Mouse (Mus musculus): Measurements from ENCODE around the gene Wnk2. TPM values are rescaled to one million over a fixed set of nuclear protein-coding genes. Genes with fewer than 3 reads are reported as not detected.

Gene Wnk2
- 12.0 and 15.0 TPM in 2 replicates for polyA plus RNA-seq (2016; fragmentation: Nextera tagmentation; extraction: Ambion mirVana)

DNA sequence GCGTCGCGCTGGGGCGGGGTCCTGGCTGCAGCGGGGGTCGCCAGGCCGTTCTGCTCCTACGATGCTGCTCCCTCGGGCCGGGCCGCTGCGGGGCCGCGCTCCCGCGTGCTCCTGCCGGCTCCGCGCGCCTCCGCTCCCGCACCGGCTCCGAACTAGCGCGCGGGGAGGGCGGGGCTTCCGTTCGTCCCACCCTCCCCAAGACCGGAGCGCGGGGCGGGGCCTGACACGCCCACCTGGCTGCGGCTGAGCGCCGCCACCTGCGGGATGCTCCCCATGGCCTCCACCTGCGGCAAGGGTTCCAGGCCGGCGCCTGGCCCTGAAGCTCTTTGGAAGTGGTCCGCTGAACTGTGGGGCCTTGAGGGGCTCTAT, at the start of gene Wnk2:
Gene Wnk2 (minus strand): TSS at position 157 of the 369 bp plus-strand sequence.
- no peaks in the 10 kb centered on the region for H3K36me3 ChIP-seq
- peak within 1 kb of the TSS; percentile 89 for H3K4me3 ChIP-seq
- ATAC-seq (ENCODE audit: low FRiP score, low read depth), result peak; percentile 65
- peaks cover 41% of the 10 kb centered on the region for H3K4me1 ChIP-seq
- under 1% methylated on average over 39 of the region's 43 CpGs for WGBS
- no peaks in the 10 kb centered on the region for H3K9me3 ChIP-seq
- H3K27me3 ChIP-seq, result peaks cover 43% of the 10 kb centered on the region
- H3K9ac ChIP-seq (replicated peaks), result peak within 1 kb of the TSS; percentile 94
- H3K4me2 ChIP-seq (replicated peaks), result peak within 1 kb of the TSS; percentile 84
- H3K27ac ChIP-seq (replicated peaks), result peak within 1 kb of the TSS; percentile 87

DNA sequence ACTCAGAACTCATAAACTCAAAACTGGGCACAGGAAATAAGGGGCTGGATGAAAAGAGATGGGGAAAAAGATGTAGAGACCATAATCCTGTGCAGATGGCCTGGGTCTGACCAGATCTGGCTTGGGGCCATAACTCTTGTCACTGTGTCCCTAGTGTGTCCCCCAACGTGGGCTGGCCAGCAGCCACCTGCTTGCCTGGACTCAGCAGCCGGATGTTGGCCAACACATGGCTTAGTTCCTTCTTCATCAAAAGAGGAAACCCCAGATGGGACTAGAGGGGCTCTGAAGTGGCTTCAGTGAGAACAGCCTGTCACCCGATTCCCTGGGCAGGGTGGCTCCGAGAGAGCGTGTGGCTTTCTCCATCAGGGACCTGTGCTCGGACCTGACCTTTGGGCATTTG, 49.0 kb upstream of the Wnk2 start:
- WGBS, result 81% methylated on average over 6 of the region's 6 CpGs
- Histone ChIP-seq H3K4me3 (no peak overlapping the region), H3K27me3 (no peaks in the 10 kb centered on the region), H3K36me3 (no peaks in the 10 kb centered on the region), H3K4me2 (replicated peaks) (no peak overlapping the region), H3K27ac (replicated peaks) (no peak overlapping the region), H3K4me1 (peaks cover 2% of the 10 kb centered on the region; the same call in 1 of the 2 replicates), H3K9ac (replicated peaks) (no peak overlapping the region), H3K9me3 (no peaks in the 10 kb centered on the region)
- no peak for ATAC-seq (ENCODE audit: low FRiP score, low read depth)

DNA sequence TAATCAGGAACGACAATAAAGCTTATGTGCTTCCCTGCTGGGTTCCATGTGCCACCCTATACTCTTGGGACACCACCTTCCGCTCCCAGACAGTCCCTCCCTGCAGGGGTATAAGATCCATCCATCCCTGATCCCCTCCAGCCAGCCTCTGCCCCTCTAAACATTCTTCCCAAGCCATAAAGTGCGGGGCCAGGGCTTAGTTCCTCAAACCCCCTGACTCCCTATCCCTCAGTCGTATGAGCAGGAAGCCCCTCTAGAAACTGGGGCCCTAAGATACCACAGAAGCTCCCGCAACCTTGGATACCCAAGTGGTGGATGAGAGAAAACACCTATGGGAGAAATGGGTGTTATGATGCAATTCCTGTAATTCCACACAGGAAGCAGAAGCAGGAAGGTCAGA, 48.4 kb upstream of the Wnk2 start:
- H3K4me1 ChIP-seq, result peaks cover 7% of the 10 kb centered on the region
- H3K4me3 ChIP-seq, result no peak overlapping the region
- no peaks in the 10 kb centered on the region for H3K36me3 ChIP-seq
- H3K9ac ChIP-seq (replicated peaks), result no peak overlapping the region
- H3K4me2 ChIP-seq (replicated peaks), result no peak overlapping the region
- no peaks in the 10 kb centered on the region for H3K9me3 ChIP-seq
- no peak overlapping the region for H3K27ac ChIP-seq (replicated peaks)
- no peaks in the 10 kb centered on the region for H3K27me3 ChIP-seq
- ATAC-seq (ENCODE audit: low FRiP score, low read depth), result no peak
- 86% methylated on average over 5 of the region's 5 CpGs for WGBS

DNA sequence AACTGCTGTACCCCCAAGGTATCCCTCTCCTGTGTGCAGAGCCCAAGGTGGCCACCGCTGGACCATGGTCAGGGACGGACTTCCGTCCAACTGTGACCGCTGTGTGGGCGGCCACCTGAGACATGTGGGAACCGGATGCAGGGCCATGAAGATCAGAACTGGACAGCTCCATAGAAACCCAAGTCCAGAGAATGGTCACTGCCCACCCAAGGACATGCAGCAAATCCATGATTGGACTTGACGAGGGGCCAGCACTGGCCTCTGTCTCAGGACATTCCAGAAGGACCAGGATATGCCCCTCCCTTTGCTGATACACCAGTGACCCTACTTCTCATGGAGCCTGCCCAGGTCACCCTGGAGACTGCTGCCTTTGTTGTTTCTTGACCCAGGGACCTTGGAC, 47.8 kb upstream of the Wnk2 start:
- Histone ChIP-seq H3K27me3 (no peaks in the 10 kb centered on the region), H3K9ac (replicated peaks) (no peak overlapping the region), H3K36me3 (no peaks in the 10 kb centered on the region), H3K27ac (replicated peaks) (no peak overlapping the region), H3K9me3 (no peaks in the 10 kb centered on the region), H3K4me2 (replicated peaks) (no peak overlapping the region), H3K4me3 (no peak overlapping the region), H3K4me1 (peaks cover 10% of the 10 kb centered on the region)
- no peak for ATAC-seq (ENCODE audit: low FRiP score, low read depth)
- 94% methylated on average over 7 of the region's 7 CpGs for WGBS

DNA sequence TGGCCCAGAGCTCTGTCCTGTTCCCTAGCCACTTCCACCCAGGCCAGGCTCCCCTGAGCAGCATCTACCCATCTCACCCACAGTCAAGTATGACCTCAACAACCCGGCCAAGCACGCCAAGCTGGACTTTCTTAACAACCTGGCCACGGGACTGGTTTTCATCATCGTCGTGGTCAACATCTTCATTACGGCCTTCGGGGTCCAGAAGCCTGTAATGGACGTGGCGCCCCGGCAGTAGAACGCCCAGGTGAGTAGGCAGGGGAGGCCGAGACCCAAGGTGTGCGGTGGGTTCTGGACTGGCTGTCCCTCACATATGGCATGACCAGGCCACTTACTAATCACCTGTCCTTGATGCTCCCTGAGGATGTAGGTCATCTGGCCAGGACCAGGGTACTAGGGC, 47.0 kb upstream of the Wnk2 start:
- WGBS, result 95% methylated on average over 13 of the region's 13 CpGs
- H3K4me1 ChIP-seq, result peaks cover 10% of the 10 kb centered on the region
- no peak for ATAC-seq (ENCODE audit: low FRiP score, low read depth)

DNA sequence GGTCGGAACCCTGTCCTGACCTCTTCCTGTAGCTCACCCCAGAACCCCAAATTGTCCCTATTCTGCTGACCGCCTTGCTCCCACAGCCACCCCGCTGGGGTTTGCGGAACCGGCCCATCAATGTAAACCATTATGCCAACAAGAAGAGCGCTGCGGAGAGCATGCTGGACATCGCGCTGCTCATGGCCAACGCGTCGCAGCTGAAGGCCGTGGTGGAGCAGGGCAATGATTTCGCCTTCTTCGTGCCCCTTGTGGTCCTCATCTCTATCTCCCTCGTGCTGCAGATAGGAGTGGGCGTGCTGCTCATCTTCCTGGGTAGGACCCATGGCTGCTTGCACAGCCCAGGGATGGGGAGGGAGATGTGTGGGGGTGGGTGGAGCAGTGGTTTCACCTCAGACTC, 45.8 kb upstream of the Wnk2 start:
- no peak overlapping the region for H3K9ac ChIP-seq (replicated peaks)
- H3K27ac ChIP-seq (replicated peaks), result no peak overlapping the region
- H3K4me1 ChIP-seq, result peaks cover 14% of the 10 kb centered on the region
- H3K36me3 ChIP-seq, result no peaks in the 10 kb centered on the region
- H3K4me2 ChIP-seq (replicated peaks), result no peak overlapping the region
- WGBS, result 93% methylated on average over 17 of the region's 17 CpGs
- H3K9me3 ChIP-seq, result no peaks in the 10 kb centered on the region
- H3K4me3 ChIP-seq, result no peak overlapping the region
- ATAC-seq (ENCODE audit: low FRiP score, low read depth), result no peak
- H3K27me3 ChIP-seq, result peaks cover 9% of the 10 kb centered on the region; the same call in 1 of the 2 replicates

More for the DNA sequence above, 47.0 kb upstream of the Wnk2 start:
- no peaks in the 10 kb centered on the region for H3K36me3 ChIP-seq
- H3K27ac ChIP-seq (replicated peaks), result no peak overlapping the region
- no peak overlapping the region for H3K9ac ChIP-seq (replicated peaks)
- no peak overlapping the region for H3K4me3 ChIP-seq
- no peaks in the 10 kb centered on the region for H3K27me3 ChIP-seq
- no peak overlapping the region for H3K4me2 ChIP-seq (replicated peaks)
- no peaks in the 10 kb centered on the region for H3K9me3 ChIP-seq

DNA sequence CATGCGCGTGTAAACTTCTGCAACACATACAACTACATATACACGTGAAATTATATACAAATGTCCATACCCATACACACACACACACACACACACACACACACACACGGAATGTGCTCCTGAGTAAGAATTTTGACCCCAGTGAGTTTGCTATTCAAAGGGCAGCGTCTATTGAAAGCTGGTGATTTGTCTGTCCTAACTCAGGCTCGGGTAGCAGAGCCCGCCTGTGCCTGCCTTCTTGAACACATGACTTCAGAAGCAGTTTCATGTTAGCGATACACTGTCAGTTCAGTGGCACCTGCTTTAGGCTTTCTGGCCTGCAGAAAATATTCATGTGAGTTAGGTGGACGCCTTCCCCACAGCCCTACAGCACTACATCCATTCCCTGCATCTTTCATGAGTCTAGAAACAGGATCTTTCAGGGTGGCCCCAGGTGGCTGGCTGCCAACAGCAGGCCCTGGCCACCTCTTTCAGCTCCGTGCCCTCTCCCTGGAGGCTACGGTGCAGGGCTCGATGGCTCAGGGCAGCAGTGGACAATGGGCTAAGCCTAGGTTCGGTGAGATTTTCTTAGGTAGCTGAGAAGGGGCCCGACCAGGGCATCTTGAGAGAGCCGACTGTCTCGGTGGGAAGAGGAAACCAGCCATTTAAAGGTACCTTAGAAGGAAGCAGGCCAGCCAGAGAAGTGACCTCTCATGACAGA, 44.5 kb upstream of the Wnk2 start:
- H3K4me1 ChIP-seq, result peaks cover 24% of the 10 kb centered on the region
- H3K9me3 ChIP-seq, result no peaks in the 10 kb centered on the region
- H3K4me2 ChIP-seq (replicated peaks), result no peak overlapping the region
- H3K27ac ChIP-seq (replicated peaks), result no peak overlapping the region
- no peak overlapping the region for H3K9ac ChIP-seq (replicated peaks)
- H3K27me3 ChIP-seq, result peaks cover 21% of the 10 kb centered on the region; the same call in 1 of the 2 replicates
- WGBS, result 77% methylated on average over 16 of the region's 16 CpGs
- no peak for ATAC-seq (ENCODE audit: low FRiP score, low read depth)
- H3K36me3 ChIP-seq, result no peaks in the 10 kb centered on the region
- no peak overlapping the region for H3K4me3 ChIP-seq

DNA sequence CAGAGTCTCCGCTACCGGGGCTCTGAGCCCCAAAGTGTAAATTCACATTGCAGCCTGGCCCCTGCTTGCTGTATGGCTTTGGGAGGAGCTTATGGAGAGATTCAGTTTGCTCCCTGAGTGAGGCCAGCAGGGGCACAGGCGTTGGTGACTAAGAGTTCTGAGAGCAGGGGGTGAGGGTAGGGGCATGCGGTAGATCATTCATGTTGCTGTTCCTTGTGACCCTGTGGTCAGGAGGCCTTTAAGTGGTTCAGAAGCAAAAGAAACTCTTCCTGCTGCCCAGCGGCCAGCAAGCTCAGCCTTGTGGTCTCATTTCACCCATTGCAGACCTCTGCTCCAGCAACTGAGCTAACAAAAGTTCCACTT, 43.8 kb upstream of the Wnk2 start:
- no peak overlapping the region for H3K9ac ChIP-seq (replicated peaks)
- no peaks in the 10 kb centered on the region for H3K36me3 ChIP-seq
- H3K27ac ChIP-seq (replicated peaks), result no peak overlapping the region
- H3K4me1 ChIP-seq, result peaks cover 28% of the 10 kb centered on the region
- peaks cover 24% of the 10 kb centered on the region for H3K27me3 ChIP-seq
- H3K4me3 ChIP-seq, result no peak overlapping the region
- 64% methylated on average over 5 of the region's 5 CpGs for WGBS
- no peaks in the 10 kb centered on the region for H3K9me3 ChIP-seq
- H3K4me2 ChIP-seq (replicated peaks), result no peak overlapping the region
- ATAC-seq (ENCODE audit: low FRiP score, low read depth), result no peak

DNA sequence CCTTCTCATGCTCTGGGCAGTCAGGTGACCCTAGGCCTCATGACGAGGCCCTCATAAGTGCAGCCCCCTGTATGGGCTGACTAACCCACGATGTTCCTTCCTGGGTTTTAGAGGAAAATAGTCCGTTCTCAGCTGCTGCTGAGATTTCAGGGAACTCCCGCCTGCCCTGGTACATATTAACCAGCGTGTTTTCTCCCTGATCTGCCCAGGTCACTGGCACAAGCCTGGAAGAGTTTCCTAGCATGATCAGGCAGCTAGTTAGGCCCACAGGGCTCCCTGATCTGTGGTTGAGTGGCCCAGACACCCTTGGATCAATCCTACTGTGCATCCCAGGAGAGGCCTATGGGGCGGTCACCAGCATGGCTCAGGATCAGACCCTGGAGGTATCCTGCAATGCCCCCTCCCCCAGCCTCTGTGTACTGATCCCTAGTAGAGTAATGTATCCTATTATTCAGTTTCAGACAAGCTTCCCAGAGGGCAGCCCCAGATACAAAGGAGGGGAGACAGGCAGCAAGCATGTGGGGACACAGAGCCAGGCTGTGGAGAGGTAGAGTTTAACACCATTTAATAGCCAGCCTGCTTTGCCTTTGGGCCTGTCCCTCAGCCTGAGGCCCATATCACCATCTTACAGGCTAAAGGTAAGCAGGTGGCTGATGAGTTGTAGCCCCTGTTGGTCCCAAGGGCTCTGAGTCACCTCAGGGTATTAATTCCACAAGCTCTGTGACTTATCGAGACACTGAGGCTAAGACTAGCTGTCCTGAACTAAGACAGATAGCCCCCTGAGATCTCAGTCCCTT, 43.3 kb upstream of the Wnk2 start:
- no peaks in the 10 kb centered on the region for H3K9me3 ChIP-seq
- H3K36me3 ChIP-seq, result no peaks in the 10 kb centered on the region
- H3K27me3 ChIP-seq, result peaks cover 29% of the 10 kb centered on the region
- WGBS, result 79% methylated on average over 7 of the region's 7 CpGs
- no peak overlapping the region for H3K4me3 ChIP-seq
- no peak for ATAC-seq (ENCODE audit: low FRiP score, low read depth)
- H3K4me2 ChIP-seq (replicated peaks), result no peak overlapping the region
- H3K9ac ChIP-seq (replicated peaks), result no peak overlapping the region
- H3K27ac ChIP-seq (replicated peaks), result no peak overlapping the region
- H3K4me1 ChIP-seq, result peaks cover 29% of the 10 kb centered on the region

DNA sequence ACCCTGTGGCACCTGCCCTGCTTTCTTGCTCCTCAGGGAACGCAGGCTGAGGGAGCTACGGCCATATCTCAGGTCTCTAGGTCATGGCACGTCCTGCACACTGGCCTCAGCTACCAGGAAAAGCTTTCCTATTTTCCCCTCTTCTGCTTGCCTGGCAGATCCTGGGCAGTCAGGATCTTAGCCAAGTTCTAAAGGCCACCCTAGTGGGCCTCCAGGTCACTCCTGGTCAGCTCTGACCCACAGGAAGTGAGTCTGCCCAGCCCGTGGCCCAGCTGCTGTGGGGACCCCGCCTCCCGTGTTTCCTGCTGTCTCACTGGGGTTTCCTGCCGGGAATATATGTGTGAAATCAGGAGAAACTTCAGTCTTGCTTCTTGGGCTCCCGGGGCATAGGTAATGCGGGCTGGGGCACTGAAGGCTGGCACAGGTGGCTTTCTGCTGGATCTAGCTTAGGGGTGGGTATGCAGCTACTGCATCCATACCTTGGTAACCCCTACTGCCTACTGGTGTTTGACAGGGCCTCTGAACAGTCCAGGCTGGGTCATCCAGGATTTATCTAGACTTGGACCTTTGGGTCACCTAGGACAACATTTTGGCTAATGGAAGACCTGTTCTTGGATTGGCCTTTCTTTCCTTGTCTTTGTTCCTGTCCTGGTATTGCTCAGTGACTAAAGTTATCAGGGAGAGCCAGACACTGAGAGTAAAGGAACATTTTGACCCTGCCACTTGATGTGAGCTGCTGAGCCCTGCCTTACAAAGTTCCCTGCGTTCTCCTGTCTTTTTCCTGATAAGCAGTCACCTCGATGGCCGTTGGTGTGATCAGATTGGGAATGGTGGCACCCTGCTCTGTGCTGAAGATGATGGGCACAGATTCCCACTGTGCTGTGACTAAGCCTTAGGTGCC, 42.4 kb upstream of the Wnk2 start:
- no peaks in the 10 kb centered on the region for H3K9me3 ChIP-seq
- no peak overlapping the region for H3K4me2 ChIP-seq (replicated peaks)
- peaks cover 34% of the 10 kb centered on the region for H3K27me3 ChIP-seq
- H3K4me1 ChIP-seq, result peaks cover 29% of the 10 kb centered on the region
- WGBS, result 81% methylated on average over 12 of the region's 12 CpGs
- no peak overlapping the region for H3K9ac ChIP-seq (replicated peaks)
- no peaks in the 10 kb centered on the region for H3K36me3 ChIP-seq
- ATAC-seq (ENCODE audit: low FRiP score, low read depth), result no peak
- no peak overlapping the region for H3K27ac ChIP-seq (replicated peaks)
- no peak overlapping the region for H3K4me3 ChIP-seq

DNA sequence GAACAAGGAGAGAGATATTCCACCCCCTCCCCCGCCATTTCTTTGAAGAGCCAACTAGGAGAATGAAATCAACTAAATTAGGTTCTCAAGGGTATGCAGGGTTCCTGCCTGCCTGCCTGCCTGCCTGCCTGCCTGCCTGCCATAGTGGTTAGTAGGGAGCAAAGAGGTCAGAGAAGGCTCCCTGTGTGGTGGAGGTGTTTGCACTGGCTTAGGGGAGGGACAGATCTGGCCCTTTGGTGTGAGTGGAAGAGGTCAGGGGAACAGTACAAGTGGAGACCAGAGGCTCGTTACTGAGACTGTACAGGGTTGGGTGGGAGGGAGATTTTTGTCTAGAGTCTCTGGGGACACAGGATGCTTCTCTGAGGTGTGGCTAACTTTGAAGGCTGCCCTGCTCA, 41.1 kb upstream of the Wnk2 start:
- H3K4me1 ChIP-seq, result peaks cover 29% of the 10 kb centered on the region
- no peaks in the 10 kb centered on the region for H3K36me3 ChIP-seq
- no peak overlapping the region for H3K4me2 ChIP-seq (replicated peaks)
- no peaks in the 10 kb centered on the region for H3K9me3 ChIP-seq
- H3K4me3 ChIP-seq, result no peak overlapping the region
- peaks cover 34% of the 10 kb centered on the region for H3K27me3 ChIP-seq
- 53% methylated on average over 2 of the region's 2 CpGs for WGBS
- ATAC-seq (ENCODE audit: low FRiP score, low read depth), result no peak
- H3K27ac ChIP-seq (replicated peaks), result no peak overlapping the region
- no peak overlapping the region for H3K9ac ChIP-seq (replicated peaks)

Measured in midbrain, embryonic 12.5 days (tissue).